Mouse (Mus musculus) ovary, adult 18-20 months (tissue): ENCODE results near the gene Rsph10b.

ENCODE experiments used
- DNase-seq: peaks from one replicate; pipeline ENCODE4 v3.0.0; 2022; ENCODE audit warnings: low spot score, mixed read lengths

Rsph10b gene

GRCm38 (mm10) chr5:143936156-143936555, 3.3 kb downstream of the Rsph10b start:
- no peak for DNase-seq

GRCm38 (mm10) chr5:143941588-143941987, 8.8 kb downstream of the Rsph10b start:
- DNase-seq: no peak

GRCm38 (mm10) chr5:143943231-143944125, 10.6 kb downstream of the Rsph10b start:
- DNase-seq: no peak

- no peak for DNase-seq
Measured at GRCm38 (mm10) chr5:143948361-143948760, 15.5 kb downstream of the Rsph10b start.

GRCm38 (mm10) chr5:143950016-143950415, 17.2 kb downstream of the Rsph10b start:
- no peak for DNase-seq

GRCm38 (mm10) chr5:143957101-143957500, 24.3 kb downstream of the Rsph10b start:
- no peak for DNase-seq

- DNase-seq: no peak
Measured at GRCm38 (mm10) chr5:143959551-143959950, 26.7 kb downstream of the Rsph10b start.

- DNase-seq: no peak
Measured at GRCm38 (mm10) chr5:143961176-143961575, 28.3 kb downstream of the Rsph10b start.

GRCm38 (mm10) chr5:143965586-143966345, 32.9 kb downstream of the Rsph10b start:
- no peak for DNase-seq

GRCm38 (mm10) chr5:143966671-143967070, 33.8 kb downstream of the Rsph10b start:
- no peak for DNase-seq

- no peak for DNase-seq
Measured at GRCm38 (mm10) chr5:143972628-143973027, 39.8 kb downstream of the Rsph10b start.

GRCm38 (mm10) chr5:143974931-143975630, 42.2 kb downstream of the Rsph10b start:
- peak; percentile 32 for DNase-seq

GRCm38 (mm10) chr5:143975631-143975933, 42.7 kb downstream of the Rsph10b start:
- no peak for DNase-seq

- no peak for DNase-seq
Measured at GRCm38 (mm10) chr5:143976232-143976631, 43.4 kb downstream of the Rsph10b start.

GRCm38 (mm10) chr5:143976726-143977431, 44.0 kb downstream of the Rsph10b start:
- DNase-seq: no peak

- no peak for DNase-seq
Measured at GRCm38 (mm10) chr5:143980858-143981257, 48.0 kb downstream of the Rsph10b start.

- no peak for DNase-seq
Measured at GRCm38 (mm10) chr5:143982361-143982760, 49.5 kb downstream of the Rsph10b start.

- DNase-seq: peak; percentile 83
Measured at GRCm38 (mm10) chr5:143985381-143985780, 52.5 kb downstream of the Rsph10b start.

GRCm38 (mm10) chr5:143987596-143987995, 54.8 kb downstream of the Rsph10b start:
- DNase-seq: no peak

GRCm38 (mm10) chr5:143989046-143989445, 56.2 kb downstream of the Rsph10b start:
- no peak for DNase-seq

GRCm38 (mm10) chr5:143990086-143990485, 57.3 kb downstream of the Rsph10b start:
- DNase-seq: no peak

- no peak for DNase-seq
Measured at GRCm38 (mm10) chr5:143992661-143993060, 59.8 kb downstream of the Rsph10b start.
